Mouse (Mus musculus) spleen, adult 2 months (tissue): ENCODE measurements around the gene Crtc3.

ENCODE experiments used
- CTCF ChIP-seq: fragments of 200-500 bp; IDR thresholded peaks from 2 replicates; pipeline ENCODE4 v1.5.1; 2011; ENCODE audit warnings: mild to moderate bottlenecking, inconsistent platforms; ENCODE audit not compliant: insufficient read depth, insufficient read length, insufficient replicate concordance; ENCODE audit errors: extremely low read depth
- POLR2A ChIP-seq: fragments of 200-500 bp; IDR thresholded peaks from 2 replicates; pipeline ENCODE4 v1.6.1; 2011; ENCODE audit warnings: low read depth, low read length, inconsistent platforms

DNA sequence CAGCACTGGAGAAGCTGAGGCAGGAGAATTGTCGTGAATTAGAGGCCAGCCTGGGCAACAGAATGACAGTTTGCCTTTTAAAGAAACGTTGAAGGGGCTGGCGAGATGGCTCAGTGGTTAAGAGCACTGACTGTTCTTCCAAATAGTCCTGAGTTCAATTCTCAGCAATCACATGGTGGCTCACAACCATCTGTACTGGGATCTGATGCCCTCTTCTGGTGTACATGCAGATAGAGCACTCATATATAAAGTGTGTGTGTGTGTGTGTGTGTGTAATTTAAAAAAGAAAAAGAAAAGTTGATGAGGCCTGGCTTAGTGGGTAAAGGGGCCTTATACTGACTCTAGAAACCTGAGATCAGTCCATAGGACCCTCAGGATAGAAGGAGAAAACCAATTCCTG, 133.5 kb downstream of the Crtc3 start:
- no peak for TF ChIP-seq CTCF
- no peak for TF ChIP-seq POLR2A
